Mouse (Mus musculus): ENCODE results near the gene Mrps33. TPM values are rescaled to one million over a fixed set of nuclear protein-coding genes. Genes with fewer than 3 reads are reported as not detected.

Gene Mrps33
- polyA plus RNA-seq (2012; rRNA removed; ENCODE audit: low replicate concordance), result 26.7 and 64.9 TPM in 2 replicates

GRCm38 (mm10) chr6:39810612-39811116 is at the start of gene Mrps33:
Mrps33 (minus strand) TSS chr6:39810988.

Other genes starting within 250 kb of the Mrps33 start
- gene Adck2, start 237.1 kb downstream of the Mrps33 start, polyA plus RNA-seq (2012; rRNA removed; ENCODE audit: low replicate concordance), result 14.7 and 17.3 TPM in 2 replicates
- 0.46 TPM in 1 of 2 replicates, not detected in the other for gene Gm42420, start 225.2 kb downstream of the Mrps33 start, polyA plus RNA-seq (2012; rRNA removed; ENCODE audit: low replicate concordance)
- gene Ndufb2, start 218.4 kb downstream of the Mrps33 start, polyA plus RNA-seq (2012; rRNA removed; ENCODE audit: low replicate concordance), result 474 and 754 TPM in 2 replicates
- 5.6 and 11.9 TPM in 2 replicates for gene Braf, start 85.5 kb downstream of the Mrps33 start, polyA plus RNA-seq (2012; rRNA removed; ENCODE audit: low replicate concordance)
- gene Tmem178b, start 62.3 kb upstream of the Mrps33 start, polyA plus RNA-seq (2012; rRNA removed; ENCODE audit: low replicate concordance), result 1.1 and 1.9 TPM in 2 replicates